Mouse (Mus musculus) CD4-positive, CD25-positive, alpha-beta regulatory T cell, adult 9 weeks (primary cell): ENCODE measurements around the gene Kcnn1. TPM values are rescaled to one million over a fixed set of nuclear protein-coding genes. Genes with fewer than 3 reads are reported as not detected.

Source experiments
- polyA plus RNA-seq: library from polyadenylated mRNA; unstranded; fragments of 100-300 nt; shearing (Covaris generic); gene quantifications from one replicate; pipeline ENCODE4 v1.2.1, GENCODE M21; 2017

Gene Kcnn1
- not detected for polyA plus RNA-seq

DNA sequence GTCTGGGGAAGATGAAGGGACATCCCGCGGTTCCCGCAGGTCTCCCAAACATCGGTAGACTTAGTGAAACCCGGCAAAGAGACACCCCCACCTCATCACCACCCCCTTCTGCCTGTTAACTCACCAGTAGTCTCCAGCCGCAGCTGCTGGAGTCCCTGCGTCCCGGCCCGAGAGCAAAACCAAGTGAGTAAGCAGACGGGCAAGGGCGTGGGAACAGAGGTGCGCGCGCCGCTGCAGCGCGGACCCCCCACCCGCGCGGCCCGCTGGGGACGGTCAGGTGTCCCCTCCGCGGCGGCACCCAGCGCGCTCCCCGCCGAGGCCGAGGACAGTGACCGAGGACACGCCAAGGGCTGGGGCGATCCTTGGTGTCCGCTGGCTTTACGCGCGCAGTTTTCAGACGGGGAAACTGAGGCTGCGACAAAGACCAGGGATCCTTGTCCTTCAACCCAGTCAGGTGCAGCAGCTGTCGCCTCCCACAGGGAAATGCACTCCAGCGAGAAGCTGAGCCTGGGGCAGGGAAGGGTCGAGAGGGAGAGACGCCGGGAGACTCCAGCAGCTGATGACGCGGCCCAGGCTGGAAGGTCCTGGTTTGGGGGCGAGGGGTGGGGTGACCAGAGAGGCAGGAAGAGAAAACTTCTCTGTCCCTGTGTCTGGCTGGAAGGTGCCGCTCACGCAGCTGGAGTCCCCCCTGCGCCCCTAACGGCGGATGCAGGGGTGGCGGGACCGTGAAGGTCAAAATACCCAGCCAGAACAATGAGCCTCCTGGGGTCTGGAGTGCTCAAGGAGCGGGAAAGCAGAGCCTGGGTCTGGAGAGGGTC, at the start of gene Kcnn1:
Gene Kcnn1 (minus strand): TSS at position 435 of the 818 bp plus-strand sequence.

DNA sequence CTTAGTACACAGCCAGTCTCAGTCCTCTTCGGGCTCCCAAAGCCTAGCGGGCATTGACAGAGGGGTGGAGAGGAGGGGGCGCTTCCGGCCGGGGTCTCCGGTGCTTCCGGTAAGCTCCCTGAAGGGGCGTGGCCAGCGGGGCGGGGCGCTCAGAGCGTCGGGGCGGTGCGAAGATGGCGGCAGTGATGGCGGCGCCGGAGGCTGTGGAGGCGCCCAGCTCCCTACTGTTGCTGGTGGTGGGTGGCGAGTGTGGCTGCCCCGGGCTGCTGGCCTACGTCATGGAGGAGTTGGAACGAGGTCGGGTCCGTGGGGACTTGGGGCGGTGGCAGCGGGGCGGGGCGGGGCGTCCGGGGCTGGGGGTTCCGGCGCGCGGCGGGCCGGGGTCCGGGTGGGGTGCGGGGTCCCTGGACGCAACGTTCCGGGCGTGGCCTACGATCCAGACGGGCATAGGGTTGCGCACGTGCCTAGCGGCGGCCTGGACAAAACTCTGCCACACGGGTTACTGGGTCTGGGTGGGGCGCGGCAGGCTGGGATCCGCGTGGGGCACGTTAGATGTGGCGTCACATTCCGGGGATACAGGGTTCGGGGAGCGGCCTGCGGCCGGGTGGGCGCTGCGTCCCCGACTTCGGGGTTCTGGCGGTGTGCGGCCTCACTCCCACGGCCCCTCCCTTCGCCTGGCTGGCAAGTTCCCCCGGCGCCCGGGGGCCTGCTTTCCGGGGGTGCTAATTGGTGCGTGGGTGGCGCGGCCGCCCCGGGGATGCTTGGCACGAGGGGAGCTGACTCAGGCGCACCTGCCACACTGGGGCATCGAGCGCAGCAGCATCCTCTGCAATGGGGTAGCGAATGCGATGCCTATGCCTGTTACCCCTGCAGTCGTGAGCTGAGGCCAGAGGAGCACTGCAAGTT, 43.0 kb upstream of the Kcnn1 start, which contains the start of gene Map1s:
Gene Map1s (plus strand): TSS at position 102 of the 906 bp plus-strand sequence.

DNA sequence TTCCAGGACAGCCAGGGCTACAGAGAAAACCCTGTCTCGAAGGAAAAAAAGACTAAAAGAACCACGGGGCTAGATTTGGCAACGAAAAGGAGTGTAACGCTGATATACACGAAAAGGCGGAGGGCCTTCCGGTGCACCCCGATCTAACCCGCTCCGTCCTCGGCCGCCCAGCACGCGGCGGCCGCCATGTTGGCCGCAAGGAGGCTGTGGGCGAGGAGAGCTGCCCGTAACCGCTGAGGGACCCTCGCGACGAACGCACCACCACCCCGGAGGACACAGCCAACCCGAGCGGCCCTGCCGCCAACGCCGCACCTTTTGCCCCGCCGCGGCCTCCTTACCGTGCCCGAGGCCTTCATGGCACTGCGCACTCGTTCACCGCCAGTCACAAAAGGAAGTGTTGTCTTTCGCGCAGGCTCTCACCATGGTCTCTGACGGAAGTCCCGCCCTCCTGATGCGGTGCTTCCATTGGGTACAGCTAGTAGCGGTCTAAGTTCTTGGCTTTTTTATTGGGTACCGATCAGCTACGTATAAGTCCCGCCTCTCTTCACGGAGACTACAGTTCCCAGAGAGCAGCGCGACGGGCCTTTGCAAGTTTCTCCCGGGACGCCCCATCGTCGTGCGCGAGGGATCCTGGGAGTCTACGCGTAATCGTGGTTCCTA, 34.1 kb upstream of the Kcnn1 start, which contains the start of gene Rpl18a:
Gene Rpl18a (minus strand): TSS at position 392 of the 660 bp plus-strand sequence.

DNA sequence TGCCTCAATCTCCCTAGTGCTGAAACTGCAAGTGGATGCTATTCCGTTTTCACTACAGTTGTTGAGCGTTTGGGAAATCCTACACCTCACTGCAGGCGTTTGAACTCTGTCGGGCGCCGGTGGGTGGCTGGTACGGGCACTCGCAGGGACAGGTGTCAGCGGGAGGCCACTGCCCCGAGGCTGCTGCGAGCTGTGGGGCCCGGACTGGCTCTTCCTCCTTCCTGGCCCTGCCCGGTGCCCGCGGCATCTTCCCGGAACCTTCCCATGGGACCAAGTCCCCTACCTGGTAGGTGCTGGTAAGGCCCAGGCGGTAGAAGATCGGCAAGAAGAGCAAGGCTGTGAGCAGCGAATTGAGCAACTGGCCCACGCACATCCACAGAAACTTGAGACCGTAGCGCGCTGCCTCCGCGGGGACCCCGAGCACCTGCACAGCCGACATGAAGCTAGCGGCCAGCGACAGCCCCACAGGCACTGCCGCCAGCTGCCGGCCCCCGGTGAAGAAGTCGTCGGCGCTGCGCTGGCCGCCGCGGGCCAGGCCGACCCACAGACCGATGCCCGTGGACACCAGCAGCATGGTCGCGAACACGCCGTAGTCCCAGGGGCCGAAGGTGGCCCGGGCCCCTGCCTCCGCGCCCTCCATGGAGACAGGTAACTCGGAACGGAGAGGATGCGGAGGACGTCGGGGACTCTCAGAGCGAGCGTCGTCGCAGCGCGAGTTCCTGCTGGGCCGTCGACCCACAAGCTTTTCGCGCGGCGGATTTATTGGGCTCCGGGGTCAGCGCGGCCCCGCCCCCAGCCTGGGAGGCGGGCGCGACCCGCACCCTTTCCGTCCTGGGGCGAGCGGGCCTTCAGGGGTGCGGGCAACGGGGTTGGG, 29.2 kb upstream of the Kcnn1 start, which contains the start of gene Slc5a5:
Gene Slc5a5 (minus strand): TSS at position 736 of the 874 bp plus-strand sequence.

DNA sequence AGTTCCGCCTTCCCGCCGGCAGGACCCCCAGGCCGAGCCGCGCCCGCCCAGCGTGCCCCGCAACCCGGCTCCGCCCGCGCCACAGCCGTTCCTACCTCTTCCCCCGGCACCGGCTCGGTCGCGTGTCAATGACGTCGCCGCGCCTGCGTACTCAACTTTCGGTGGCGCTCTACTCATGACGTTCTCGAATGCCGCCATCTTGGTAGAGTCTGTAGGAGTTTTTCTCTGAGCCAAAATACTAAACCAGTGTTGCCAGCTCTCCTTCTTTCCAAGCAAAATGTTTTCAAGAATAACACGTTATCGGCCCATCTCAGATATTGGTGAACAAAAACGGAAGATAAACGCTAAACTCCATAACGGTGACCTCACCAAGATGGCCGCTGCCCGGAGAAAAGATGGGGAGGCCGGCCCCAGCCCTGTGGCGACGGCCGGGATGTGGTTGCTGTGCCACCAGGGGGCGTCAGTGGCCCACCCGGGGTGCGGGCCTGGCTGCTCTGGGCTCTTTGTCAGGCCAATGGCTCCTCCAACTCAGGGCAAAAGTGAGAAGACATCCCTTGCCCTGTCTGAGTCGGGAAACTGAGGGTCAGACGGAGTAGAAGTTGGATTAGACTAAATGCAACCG, 10.4 kb upstream of the Kcnn1 start, which contains the start of gene Ccdc124:
Gene Ccdc124 (minus strand): TSS at position 572 of the 622 bp plus-strand sequence.

DNA sequence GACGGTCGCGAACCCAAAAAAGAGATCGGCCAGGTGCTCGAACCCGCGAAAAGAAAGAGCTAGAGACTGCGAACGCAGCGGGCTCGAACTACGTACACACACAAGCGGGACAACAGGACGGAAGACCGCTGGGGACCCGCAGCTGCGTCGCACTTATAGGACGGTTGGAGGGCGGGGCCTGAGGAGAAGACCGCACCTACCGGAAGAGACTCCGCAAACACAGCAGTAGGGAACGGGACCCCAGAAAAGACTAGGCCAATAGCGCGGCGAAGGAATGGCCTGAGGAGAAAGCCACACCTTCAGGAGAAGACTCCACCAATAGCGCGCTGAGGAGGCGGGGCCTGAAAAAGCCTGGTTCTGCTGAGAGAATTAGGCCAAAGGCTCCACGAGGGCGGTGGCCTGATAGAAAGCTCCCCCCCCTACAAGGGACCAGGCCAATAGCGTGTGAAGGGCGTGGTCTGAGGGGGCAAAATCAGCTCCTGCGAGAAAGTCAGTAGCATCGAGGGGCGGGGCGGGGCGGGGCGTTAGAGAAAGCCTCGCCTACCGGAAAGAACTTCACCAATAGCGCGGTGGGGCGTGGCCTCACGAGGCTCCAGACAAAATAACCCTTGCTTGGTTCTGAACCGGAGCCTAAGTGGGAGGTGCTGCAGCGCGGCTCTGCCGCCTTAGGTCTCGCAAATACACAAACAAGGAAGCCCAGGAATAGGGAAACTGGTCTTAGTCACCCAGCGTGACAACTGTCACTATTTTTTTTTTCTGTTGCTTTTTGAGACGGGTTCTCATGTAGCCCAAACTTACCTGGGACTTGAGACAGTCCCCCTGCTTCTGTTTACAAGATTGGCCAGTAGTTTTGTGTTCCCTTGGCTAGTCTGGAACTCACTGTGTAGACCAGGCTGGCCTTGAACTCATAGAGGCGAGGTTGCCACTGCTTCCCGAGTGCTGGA, 23.4 kb downstream of the Kcnn1 start, which contains the start of gene Arrdc2:
Gene Arrdc2 (minus strand): TSS at position 313 of the 944 bp plus-strand sequence.

DNA sequence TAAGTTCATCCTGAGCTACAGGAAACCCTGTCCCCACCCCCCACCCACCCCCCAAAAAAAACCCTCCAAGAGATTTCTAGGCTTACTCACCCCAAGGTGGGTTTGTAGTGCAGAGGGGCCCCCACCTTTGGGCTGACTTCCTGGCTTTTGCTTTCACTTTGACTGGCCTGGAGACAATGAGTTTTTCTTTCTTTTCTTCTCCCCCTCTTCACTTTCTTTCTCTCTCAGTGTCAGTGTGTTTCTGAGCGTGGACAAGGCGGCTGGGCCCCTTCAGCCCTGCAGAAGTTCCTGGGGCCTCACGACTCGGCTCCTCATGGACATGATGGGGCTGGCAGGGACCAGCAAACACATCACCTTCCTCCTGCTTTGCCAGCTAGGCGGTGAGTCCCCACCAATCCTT, 54.8 kb downstream of the Kcnn1 start, which contains the start of gene Il12rb1:
Gene Il12rb1 (plus strand): TSS at position 211 of the 400 bp plus-strand sequence.

DNA sequence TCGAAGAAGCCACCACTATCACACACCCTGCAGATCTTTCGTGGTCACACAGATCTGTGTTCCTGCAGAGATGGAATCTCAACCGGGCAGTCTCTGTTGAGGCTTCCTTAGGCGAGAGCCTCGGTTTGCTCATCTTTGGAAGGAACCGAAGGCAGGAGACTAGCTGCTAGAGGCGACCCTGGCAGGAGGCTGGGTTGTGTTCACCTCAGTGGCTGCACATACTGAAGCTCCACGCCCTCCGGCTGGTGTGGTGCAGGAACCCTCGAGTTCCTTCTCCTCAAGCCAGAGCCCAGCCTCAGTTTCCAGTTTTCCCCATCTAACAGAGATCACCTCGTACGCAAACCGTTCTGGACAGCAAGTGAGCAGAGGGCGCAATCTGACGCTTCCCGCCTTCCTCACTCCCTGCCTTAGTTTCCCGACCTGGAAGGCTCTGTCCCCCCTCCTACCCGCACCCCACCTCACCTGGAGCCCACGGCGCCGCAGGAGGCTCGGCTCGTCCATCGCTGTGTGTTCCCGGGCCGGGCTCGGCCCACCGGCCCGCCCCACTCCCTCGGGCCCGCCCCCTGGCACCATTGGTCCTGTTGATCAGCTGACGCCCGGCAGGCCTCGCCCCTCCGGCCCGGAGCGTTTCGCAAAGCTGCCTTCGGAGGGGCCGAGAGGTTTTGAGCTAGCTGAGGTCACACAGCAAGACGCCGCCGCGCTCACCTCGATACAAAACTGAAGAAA, 58.4 kb downstream of the Kcnn1 start, which contains the start of gene Mast3:
Gene Mast3 (minus strand): TSS at position 574 of the 726 bp plus-strand sequence.

Other genes with a start within 250 kb of the Kcnn1 start
- 0.57 TPM for gene Lrrc25, start 247.1 kb downstream of the Kcnn1 start, polyA plus RNA-seq
- gene Gdf15, start 230.8 kb downstream of the Kcnn1 start, polyA plus RNA-seq, result not detected
- 9.7 TPM for gene Pgpep1, start 202.9 kb downstream of the Kcnn1 start, polyA plus RNA-seq
- gene Lsm4, start 190.0 kb downstream of the Kcnn1 start, polyA plus RNA-seq, result 259 TPM
- gene Jund, start 164.3 kb downstream of the Kcnn1 start, polyA plus RNA-seq, result 12.8 TPM
- gene Iqcn, start 159.8 kb downstream of the Kcnn1 start, polyA plus RNA-seq, result 0.07 TPM
- not detected for gene Gm3336, start 144.7 kb downstream of the Kcnn1 start, polyA plus RNA-seq
- gene Pde4c, start 139.5 kb downstream of the Kcnn1 start, polyA plus RNA-seq, result 0.41 TPM
- gene Rab3a, start 108.6 kb downstream of the Kcnn1 start, polyA plus RNA-seq, result 9.9 TPM
- 9.6 TPM for gene Mpv17l2, start 102.3 kb downstream of the Kcnn1 start, polyA plus RNA-seq
- 17.0 TPM for gene Pik3r2, start 86.5 kb downstream of the Kcnn1 start, polyA plus RNA-seq
- 49.0 TPM for gene Mast3, start 58.2 kb downstream of the Kcnn1 start, polyA plus RNA-seq
- 49.0 TPM for gene Il12rb1, start 54.8 kb downstream of the Kcnn1 start, polyA plus RNA-seq
- 2.3 TPM for gene Arrdc2, start 23.5 kb downstream of the Kcnn1 start, polyA plus RNA-seq
- 78.6 TPM for gene Ccdc124, start 10.7 kb upstream of the Kcnn1 start, polyA plus RNA-seq
- not detected for gene Slc5a5, start 29.5 kb upstream of the Kcnn1 start, polyA plus RNA-seq
- gene Rpl18a, start 34.2 kb upstream of the Kcnn1 start, polyA plus RNA-seq, result 8,122 TPM
- 26.4 TPM for gene Map1s, start 42.7 kb upstream of the Kcnn1 start, polyA plus RNA-seq